Mouse (Mus musculus) Patski (cell line): ENCODE results near the gene Olfr1420. TPM values are rescaled to one million over a fixed set of nuclear protein-coding genes. Genes with fewer than 3 reads are reported as not detected.
"Not testable (repeated sequence)": the region's sequence is repeated elsewhere in the genome, so short reads cannot be mapped to it uniquely, and the experiment has no call there.

Experiments
- ATAC-seq: fragments of 100-300 bp; one replicate; pipeline ENCODE4 v1.8.0; 2021
- CTCF ChIA-PET: fragments of 350-600 bp; sonication (Branson Sonifier 250); formaldehyde crosslinking; loops from one replicate; lab custom pipeline; 2022; ENCODE audit warnings: inconsistent platforms; lab: Charles Lee
- POLR2A ChIA-PET: fragments of 350-600 bp; sonication (Branson Sonifier 250); formaldehyde crosslinking; loops from one replicate; lab custom pipeline; 2022; ENCODE audit warnings: antibody characterized with exemption, inconsistent platforms; lab: Charles Lee
- DNase-seq: peaks from one replicate; pipeline ENCODE4 v3.0.0-alpha.2; 2011; ENCODE audit warnings: low read depth, low spot score
- H3K27me3 ChIP-seq: fragments of 371-371 bp; one replicate; pipeline ENCODE4 v1.5.1; 2021
- CTCF ChIP-seq: fragments of 100-300 bp; IDR thresholded peaks from one replicate; pipeline ENCODE4 v1.5.1; 2021
- in situ Hi-C: fragments of 300-500 bp; cut with MboI; formaldehyde crosslinking; loops from 3 replicates; pipeline ENCODE4 v1.11.1; 2018; ENCODE audit warnings: low pct_unique_long_range_greater_than_20kb, mixed read lengths
- polyA plus RNA-seq: library from polyadenylated mRNA; unstranded; gene quantifications from one replicate; pipeline ENCODE4 v1.2.3, GENCODE M21; 2021

Gene Olfr1420
- 0.12 TPM for polyA plus RNA-seq

- peaks cover 71% of the 10 kb centered on the region for H3K27me3 ChIP-seq
- no peak for TF ChIP-seq CTCF
- ChIA-PET POLR2A (no interaction called here), CTCF (no interaction called here)
- ATAC-seq (no peak), DNase-seq (no peak)
- in situ Hi-C loops = no loop called here
Measured at GRCm38 (mm10) chr19:11886265-11886664, at the start of gene Olfr1420. Gene Olfr1420 (plus strand): TSS chr19:11886565.

GRCm38 (mm10) chr19:11839119-11839518 lies 47.2 kb upstream of the Olfr1420 start, which contains the start of gene Olfr1417:
Gene Olfr1417 (minus strand): TSS chr19:11839219.
- CTCF ChIA-PET = no interaction called here
- POLR2A ChIA-PET = no interaction called here
- no peak for DNase-seq
- no peak for TF ChIP-seq CTCF
- peaks cover 33% of the 10 kb centered on the region for H3K27me3 ChIP-seq
- in situ Hi-C loops = no loop called here
- ATAC-seq = no peak

GRCm38 (mm10) chr19:11846333-11846732 lies 40.0 kb upstream of the Olfr1420 start:
- POLR2A ChIA-PET = no interaction called here
- ATAC-seq (no peak), DNase-seq (no peak)
- CTCF ChIA-PET = no interaction called here
- H3K27me3 ChIP-seq = peaks cover 12% of the 10 kb centered on the region
- in situ Hi-C loops = no loop called here
- no peak for TF ChIP-seq CTCF

GRCm38 (mm10) chr19:11852652-11853051 lies 33.7 kb upstream of the Olfr1420 start:
- TF ChIP-seq CTCF = no peak
- POLR2A ChIA-PET = no interaction called here
- peaks cover 5% of the 10 kb centered on the region for H3K27me3 ChIP-seq
- in situ Hi-C loops = no loop called here
- CTCF ChIA-PET = interaction anchor here (1.4 kb wide), 1 partner anchor 23 kb away, joined by 4 read pairs; no protein-coding TSS in a partner anchor
- ATAC-seq (no peak), DNase-seq (no peak)

- ATAC-seq (no peak), DNase-seq (no peak)
- H3K27me3 ChIP-seq = peaks cover 12% of the 10 kb centered on the region
- ChIA-PET CTCF (no interaction called here), POLR2A (no interaction called here)
- in situ Hi-C loops = no loop called here
- no peak for TF ChIP-seq CTCF
Measured at GRCm38 (mm10) chr19:11854821-11855220, 31.5 kb upstream of the Olfr1420 start.

GRCm38 (mm10) chr19:11856506-11856905 lies 29.9 kb upstream of the Olfr1420 start:
- ATAC-seq = no peak
- no peak for DNase-seq
- no peak for TF ChIP-seq CTCF
- H3K27me3 ChIP-seq = peaks cover 22% of the 10 kb centered on the region
- ChIA-PET CTCF (no interaction called here), POLR2A (no interaction called here)
- in situ Hi-C loops = no loop called here

GRCm38 (mm10) chr19:11860966-11861365 lies 25.4 kb upstream of the Olfr1420 start, which contains the start of gene Olfr1418:
Gene Olfr1418 (minus strand): TSS chr19:11861066.
- in situ Hi-C loops = no loop called here
- ChIA-PET CTCF (no interaction called here), POLR2A (no interaction called here)
- ATAC-seq = no peak
- DNase-seq = no peak
- H3K27me3 ChIP-seq = peaks cover 27% of the 10 kb centered on the region
- no peak for TF ChIP-seq CTCF

GRCm38 (mm10) chr19:11867837-11868236 lies 18.5 kb upstream of the Olfr1420 start:
- ChIA-PET POLR2A (no interaction called here), CTCF (interaction anchor here (1.3 to 1.5 kb wide), 2 partner anchors 24 to 63 kb away, joined by 3 read pairs; no protein-coding TSS in a partner anchor)
- ATAC-seq (no peak), DNase-seq (no peak)
- in situ Hi-C loops = no loop called here
- H3K27me3 ChIP-seq = peaks cover 33% of the 10 kb centered on the region
- TF ChIP-seq CTCF = peak; percentile 32

- POLR2A ChIA-PET = interaction anchor here (0.6 to 1.2 kb wide), 2 partner anchors 25 to 36 kb away, joined by 3 read pairs; no protein-coding TSS in a partner anchor
- CTCF ChIA-PET = no interaction called here
- TF ChIP-seq CTCF = no peak
- DNase-seq (no peak), ATAC-seq (no peak)
- peaks cover 39% of the 10 kb centered on the region for H3K27me3 ChIP-seq
- in situ Hi-C loops = no loop called here
Measured at GRCm38 (mm10) chr19:11875006-11875405, 11.4 kb upstream of the Olfr1420 start, which contains the start of gene Olfr1419. Gene Olfr1419 (minus strand): TSS chr19:11875106.

- POLR2A ChIA-PET, ATAC-seq, in situ Hi-C loops, CTCF ChIA-PET, DNase-seq: not testable (repeated sequence)
- peaks cover 40% of the 10 kb centered on the region for H3K27me3 ChIP-seq
Measured at GRCm38 (mm10) chr19:11878404-11878803, 8.0 kb upstream of the Olfr1420 start.

GRCm38 (mm10) chr19:11911021-11911420 lies 24.7 kb downstream of the Olfr1420 start:
- ChIA-PET POLR2A (interaction anchor here (1.0 kb wide), 1 partner anchor 36 kb away, joined by 3 read pairs; the partner anchor contains the start of gene Olfr1419), CTCF (interaction anchor here (1.4 kb wide), 1 partner anchor 10 kb away, joined by 4 read pairs; no protein-coding TSS in a partner anchor)
- H3K27me3 ChIP-seq = no peaks in the 10 kb centered on the region
- no peak for DNase-seq
- no peak for ATAC-seq
- TF ChIP-seq CTCF = no peak
- in situ Hi-C loops = loop anchor here (5.0 to 25.0 kb wide), 2 partner anchors 96 to 576 kb away; no protein-coding TSS in a partner anchor
